Mouse (Mus musculus): ENCODE results near the gene Msl1. TPM values are rescaled to one million over a fixed set of nuclear protein-coding genes. Genes with fewer than 3 reads are reported as not detected.
"Not testable (repeated sequence)": the region's sequence is repeated elsewhere in the genome, so short reads cannot be mapped to it uniquely, and the experiment has no call there.

Msl1 gene
- total and polyA plus RNA-seq, 3 experiments: 63.2 to 98.0 (median 80.9) TPM

DNA sequence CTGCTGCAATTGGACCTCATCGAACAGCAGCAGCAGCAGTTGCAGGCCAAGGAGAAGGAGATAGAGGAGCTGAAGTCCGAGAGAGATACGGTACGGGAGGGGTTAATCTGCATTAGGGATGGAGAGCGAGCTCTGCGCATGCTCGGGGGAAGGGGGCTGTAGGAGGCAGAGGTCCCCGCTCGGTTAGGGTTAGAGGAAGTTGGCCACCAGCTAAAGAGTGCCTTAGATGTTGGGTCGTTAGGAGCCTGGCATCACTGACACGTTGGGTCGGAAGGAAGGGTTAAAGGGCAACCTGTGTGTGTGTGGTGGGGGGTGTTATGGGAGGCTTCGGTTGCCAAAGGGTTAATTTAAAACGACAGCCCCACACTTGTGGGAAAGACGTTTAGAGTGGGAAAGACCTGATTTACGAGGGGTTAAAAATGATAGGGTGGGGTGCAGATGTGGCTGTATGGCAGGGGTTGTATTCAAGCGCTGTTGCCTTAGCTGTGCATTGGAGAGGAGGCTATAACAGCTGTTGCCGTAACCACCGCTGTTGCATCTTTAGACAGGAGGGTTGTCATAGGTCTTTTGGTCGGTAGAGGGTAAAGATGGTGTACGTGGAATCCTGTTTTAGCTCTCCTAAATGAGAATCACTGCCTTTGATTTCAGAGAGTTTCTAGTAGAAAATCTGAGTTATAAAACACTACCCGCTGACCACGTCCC is 1.4 kb downstream of the Msl1 start:
- peak; percentile 76 for DNase-seq

DNA sequence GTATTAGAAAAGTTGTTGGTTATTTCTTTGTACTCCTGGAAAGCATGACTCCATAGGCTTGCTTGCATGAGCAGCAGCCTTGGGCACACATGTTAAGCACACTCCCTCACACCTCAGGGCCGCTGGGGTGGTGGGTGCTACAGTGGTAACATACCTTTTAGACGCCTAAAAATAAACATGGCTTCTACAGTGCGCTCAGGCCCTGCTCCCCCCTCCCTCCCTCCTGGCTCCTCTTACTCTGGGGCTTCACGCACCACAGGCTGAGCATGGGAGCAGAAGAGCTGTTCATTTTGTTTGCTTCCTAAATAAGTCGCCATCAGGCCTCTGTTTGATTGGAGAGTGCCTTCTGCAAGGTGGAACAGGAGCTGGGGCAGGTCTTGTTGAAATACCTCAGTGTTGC is 2.0 kb downstream of the Msl1 start:
- DNase-seq: peak; percentile 48

DNA sequence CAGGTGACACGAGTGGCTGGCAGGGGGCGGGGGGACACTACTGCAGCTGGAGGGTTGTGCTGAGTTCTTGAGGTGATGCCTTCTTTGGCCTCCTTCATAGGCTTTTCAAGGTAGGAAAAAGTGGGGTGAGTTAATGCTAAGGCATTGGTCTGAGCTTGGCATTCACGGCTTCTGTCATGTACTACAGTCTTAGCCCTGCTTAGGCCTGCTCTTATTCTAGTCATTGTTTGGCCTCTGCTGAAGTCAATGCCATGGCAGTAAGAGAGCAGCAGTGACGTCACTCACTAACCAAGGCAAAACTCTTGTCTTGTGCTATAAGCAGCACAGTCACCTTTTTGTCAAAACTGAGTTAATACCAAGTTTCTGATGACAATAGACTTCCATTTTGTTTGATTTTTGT is 2.6 kb downstream of the Msl1 start:
- DNase-seq: peak; percentile 65

DNA sequence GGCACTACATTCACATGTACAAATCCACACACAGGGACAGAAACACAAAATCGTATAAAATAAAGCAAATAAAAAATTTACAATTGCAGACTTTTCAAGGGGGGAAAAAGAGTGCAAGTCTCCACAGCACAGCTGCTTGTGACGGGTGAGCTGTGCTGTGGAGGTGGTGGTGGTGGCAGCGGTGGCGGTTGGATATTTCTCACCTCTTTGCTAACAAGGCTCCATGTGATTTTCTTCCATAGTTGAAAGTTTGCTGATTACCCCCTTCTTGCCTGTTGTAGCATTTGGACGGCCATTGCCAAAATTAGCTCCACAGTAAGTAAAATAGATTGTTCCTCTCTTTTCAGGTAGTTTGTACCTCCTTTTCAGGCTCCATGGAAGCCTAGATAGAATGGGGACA is 9.3 kb downstream of the Msl1 start, which contains the start of gene Casc3:
Casc3 (plus strand) TSS at position 301 of the 400 bp plus-strand sequence.
- DNase-seq: peak; percentile 1

DNA sequence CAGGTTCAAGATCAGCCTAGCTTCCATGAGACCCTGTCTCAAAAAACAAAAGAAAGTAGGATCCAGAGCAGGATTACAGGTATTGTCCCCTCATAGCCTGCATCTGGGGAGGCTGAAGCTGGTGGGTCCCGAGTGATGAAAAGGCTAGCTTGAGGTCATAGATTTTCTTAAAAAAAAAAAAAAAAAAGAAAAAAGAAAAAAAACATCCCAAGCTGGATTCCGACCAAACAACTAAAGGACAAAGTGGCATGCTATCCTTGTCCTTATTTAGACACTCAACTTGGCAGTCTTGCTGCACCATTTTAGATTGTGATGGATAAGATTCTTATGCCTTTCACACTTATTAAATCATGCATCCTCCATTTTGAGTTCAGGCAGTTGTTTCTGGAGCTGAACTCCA is 13.1 kb downstream of the Msl1 start:
- no peak for DNase-seq

DNA sequence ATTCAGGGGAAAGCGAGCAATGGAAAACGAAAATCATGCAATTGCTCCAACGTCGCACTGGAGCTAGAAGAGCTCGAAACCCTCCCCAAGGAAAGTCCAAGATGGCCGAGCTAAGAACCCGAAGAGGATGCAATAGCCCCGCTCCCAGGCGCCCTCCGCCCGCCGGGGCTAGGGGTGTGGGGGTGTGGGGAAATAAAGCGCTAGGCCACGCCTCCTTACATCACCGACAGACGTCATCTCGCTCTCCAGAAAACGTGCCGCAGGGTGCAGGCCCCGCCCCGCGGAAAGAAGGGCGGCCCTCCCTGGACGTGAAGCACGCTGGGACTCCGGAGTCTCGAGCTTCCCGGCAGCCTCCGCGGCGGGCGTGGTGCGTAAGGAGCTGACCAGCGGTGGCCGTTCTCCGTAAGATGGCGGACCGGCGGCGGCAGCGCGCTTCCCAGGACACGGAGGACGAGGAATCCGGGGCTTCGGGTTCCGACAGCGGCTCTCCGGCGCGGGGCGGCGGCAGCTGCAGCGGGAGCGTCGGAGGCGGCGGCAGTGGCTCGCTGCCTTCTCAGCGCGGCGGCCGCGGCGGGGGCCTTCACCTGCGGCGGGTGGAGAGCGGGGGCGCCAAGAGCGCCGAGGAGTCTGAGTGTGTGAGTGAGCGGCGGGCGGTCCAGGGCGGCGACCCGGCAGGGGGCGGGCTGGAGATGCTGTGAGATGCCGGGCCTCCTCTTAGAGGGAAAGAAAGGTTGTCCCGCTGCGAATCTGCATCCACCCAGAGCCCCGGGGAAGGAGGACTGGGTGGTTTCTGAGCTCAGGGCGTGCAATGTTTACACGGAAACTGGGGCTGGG is 14.4 kb downstream of the Msl1 start:
- DNase-seq: peak; percentile 99

DNA sequence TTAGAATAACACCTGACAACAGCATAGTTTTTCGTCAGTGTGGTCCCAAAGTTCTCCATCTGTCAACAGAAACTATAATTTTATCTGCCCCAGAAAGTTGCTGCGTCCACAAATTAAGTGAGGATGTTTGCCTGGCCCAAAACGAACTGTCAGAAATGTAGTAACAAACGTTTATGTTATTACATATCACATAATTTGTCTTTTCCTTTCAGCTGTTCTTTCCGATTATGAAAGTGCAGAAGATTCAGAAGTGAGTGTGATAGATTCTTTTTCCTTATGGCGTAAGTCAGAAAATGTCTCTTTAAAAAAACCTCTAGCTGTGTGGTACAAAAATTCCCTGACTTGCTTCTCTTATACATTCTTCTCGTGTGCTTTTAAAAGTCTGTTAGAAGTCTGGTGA is 15.4 kb downstream of the Msl1 start:
- no peak for DNase-seq

DNA sequence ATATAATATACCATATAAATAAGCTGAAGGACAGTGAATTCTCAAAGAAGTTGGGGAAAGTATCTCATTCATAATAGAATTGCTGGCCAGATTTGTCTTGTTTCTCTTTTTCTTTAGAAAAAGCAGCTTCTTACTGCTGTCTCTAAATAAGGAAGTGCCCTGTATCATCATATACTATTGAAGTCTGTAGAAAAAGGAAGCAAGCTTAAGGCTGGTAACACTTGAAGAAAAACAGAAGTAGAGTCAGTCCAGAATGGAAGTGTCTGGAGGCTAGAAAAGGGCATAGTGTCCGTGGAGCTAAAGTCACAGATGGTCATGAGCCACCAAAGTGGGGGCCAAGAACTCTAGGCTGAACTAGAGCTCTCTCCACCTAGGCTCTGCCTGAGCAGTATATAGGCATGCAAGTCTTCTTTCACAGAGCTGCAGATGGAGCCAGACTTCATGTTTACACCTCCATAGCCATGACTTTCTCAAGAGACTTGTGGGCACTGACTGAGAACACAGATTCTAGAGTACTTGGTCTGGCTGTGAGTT is 21.5 kb downstream of the Msl1 start:
- no peak for DNase-seq

DNA sequence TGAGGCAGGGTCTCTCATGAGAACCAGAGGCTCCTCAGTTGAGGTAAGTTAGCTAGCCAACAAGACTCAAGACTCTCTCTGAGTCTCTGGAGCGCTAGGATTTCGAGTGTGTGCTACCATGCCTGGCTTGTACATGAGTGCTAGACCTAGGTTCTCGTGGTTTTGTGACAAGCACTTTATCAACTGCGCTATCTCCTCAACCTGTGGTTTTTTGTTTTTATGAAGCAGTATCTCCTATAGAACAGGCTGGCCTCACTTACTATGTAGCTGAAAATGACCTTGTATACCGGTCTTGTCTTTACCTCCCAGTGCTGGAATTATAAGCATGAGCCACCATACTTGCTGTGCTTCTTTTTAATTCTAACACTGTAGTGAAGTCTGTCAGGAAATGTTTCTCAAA is 25.7 kb downstream of the Msl1 start:
- DNase-seq: no peak

DNA sequence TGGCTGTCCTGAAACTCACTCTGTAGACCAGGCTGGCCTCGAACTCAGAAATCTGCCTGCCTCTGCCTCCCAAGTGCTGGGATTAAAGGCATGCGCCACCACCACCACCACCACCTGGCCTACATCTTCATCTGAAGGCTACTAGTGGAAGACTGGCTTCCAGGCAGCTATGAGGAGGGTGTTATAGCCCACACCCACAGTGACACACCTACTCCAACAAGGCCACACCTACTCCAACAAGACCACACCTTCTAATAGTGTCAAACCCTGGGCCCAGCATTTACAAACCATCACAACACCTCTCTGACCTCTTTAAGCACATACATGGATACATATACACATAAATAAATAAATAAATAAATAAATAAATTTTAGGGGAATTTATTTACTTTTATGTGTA is 30.8 kb downstream of the Msl1 start:
- DNase-seq: not testable (repeated sequence)

DNA sequence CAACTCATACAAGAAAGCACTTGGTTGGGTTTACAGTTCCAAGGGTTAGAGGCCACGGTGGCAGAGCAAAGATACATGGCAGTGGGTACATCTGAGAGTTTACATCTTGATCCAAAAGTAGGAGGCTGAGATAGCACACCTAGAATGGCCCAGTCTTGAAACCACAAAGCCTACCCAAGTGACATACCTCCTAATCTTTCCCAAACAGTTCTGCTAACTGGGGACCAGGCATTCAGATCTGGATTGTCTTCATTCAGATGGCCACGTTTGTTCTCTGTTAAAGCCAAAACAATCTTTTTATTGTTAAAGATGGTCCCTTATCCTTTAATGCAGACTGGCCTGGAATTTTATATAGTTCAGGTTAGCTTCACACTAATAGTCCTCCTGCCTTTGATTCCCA is 32.6 kb downstream of the Msl1 start:
- DNase-seq: no peak

DNA sequence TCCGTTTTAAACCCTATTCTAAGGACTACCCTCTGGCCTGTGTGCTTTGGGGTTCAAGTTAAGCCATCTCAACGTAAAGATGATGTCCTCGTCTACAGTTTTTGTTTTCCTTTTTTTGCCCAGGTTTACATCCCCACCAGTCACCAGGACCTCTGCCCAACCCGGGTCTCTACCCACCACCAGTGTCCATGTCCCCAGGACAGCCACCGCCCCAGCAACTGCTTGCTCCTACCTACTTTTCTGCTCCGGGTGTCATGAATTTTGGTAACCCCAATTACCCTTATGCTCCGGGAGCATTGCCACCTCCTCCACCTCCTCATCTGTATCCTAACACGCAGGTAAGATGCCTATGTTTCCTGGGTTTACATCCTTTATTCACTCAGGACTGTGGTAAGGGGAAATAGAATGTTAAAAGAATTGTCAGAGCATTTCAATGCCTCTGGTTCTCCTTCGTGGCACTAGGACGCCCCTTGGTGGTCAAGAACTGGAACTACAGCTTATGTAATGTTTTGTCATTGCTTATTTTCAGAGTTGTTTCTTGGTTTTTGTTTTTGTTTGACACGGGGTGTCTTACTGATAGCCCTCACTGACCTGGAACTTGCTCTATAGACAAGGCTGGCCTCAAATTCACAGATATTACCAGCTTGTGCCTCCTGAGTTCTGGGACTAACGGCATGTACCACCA is 33.9 kb downstream of the Msl1 start:
- DNase-seq: no peak

DNA sequence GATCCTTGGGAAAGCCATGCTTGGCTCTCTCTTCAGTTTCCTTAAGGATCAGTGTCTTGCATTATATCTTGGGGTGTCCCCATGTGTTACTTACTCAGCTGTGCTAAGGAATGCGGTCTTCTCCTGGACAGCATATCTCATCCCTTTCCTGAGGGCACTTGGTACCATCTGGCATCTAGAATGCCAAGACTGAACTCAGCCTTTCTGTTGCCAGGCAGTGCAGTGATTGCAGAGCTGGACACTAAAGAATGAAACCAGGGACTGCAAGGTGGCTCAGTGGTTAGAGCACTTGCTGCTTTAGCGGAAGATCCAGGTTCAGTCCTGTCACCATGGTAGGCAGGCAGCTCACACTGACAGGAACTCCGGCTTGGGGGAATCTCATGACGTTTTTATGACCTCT is 34.6 kb downstream of the Msl1 start:
- no peak for DNase-seq

DNA sequence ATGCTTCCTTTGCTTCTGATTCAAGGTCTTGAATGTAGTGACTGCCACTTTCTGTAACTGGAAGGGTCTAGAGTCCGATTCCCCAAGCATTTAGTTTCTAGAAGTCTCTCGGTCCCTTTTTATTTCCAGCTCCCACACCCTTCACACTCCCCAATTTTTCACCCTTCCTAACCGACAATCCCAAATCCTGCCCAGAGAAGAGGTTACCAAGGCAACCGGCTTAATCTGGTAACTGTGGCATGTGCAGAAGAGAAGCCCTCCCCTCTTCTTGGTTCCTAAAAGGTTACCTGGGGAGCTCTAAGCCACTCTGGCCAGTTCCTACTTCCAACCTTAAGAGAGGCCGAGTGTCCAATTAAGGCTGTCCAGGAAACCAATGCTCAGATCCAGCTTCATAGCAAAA is 40.0 kb downstream of the Msl1 start:
- DNase-seq: no peak

DNA sequence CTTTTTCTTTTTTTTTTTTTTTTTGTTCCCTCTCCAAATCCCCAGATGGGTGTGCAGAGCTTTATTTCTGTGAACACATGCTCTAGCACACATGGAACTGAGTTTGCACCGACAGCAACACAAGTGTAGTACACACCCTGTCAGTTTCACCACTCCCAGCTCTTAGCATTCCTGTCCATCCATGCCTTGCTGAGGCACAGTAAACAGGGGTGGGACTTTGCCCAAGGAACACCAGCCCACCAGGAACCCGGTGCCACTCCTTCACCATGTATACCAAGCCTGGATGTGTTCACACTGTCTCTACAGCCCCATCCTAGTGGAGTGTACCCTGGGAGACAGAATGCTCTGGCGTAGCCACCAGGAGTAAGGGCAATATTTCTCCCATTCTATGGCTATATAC is 40.4 kb downstream of the Msl1 start:
- DNase-seq: no peak

DNA sequence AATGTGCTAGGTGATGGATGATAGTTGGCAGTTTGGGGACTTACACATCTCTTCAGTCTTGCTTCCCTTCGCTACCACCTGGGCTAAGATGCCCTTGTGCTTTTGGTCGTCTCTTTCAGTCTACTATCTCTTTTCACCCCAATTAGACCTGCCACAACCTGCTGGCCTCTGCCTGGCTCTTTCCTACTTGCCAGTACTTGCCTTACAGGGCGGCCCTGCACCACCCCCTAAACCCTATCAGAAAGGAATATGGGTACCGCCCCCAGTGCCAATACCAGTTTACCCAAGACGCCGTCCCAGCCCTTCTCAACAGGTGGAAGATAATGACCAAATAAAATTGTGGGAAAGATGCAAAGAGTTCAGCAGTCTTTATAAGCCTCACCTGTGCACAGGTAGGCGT is 40.8 kb downstream of the Msl1 start:
- DNase-seq: no peak

DNA sequence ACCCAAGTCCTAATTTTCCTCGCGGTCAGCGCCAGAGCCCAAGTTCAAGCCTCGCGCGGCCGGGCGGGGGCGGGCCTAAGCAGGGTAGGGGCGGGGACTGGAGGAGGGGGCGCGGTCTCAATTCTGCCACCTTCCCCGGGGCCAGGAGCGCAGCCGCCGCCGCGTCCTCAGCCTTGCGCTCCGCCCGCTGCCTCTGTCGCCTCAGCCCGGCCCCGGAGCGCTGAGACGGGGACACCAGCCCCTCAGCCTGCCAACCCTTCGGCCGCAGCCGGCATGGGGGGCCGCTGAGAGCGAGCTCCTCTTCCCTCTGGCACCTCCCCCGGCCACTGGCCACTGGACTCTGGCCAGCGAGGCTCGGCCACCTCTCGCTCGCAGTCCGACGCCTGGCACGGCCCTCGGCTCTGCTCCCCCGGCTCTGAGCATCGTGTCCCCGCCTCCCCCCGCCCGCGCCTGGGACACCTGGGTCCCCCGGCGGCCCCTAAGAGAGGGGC is 41.4 kb downstream of the Msl1 start, which contains the start of gene Rapgefl1:
Rapgefl1 (plus strand) TSS at position 135 of the 491 bp plus-strand sequence.
- DNase-seq: peak; percentile 92

DNA sequence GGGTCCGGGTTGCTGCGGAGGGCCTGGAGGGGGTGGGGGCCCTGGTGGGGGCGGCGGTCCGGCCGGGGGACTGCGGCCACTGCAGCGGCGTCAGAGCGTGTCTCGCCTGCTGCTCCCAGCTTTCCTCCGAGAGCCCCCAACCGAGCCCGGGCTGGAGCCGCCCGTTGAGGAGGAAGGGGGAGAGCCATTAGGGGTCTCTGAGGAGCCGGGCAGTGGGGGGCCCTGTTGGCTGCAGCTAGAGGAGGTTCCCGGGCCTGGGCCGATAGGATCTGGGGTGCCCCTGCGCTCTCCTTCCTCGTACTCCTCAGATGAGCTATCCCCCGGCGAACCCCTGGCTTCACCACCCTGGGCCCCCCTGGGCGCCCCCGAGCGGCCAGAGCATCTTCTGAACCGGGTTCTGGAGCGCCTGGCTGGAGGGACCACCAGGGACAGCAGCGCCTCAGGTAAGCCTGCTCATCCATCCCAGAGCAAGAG is 42.0 kb downstream of the Msl1 start:
- DNase-seq: no peak

DNA sequence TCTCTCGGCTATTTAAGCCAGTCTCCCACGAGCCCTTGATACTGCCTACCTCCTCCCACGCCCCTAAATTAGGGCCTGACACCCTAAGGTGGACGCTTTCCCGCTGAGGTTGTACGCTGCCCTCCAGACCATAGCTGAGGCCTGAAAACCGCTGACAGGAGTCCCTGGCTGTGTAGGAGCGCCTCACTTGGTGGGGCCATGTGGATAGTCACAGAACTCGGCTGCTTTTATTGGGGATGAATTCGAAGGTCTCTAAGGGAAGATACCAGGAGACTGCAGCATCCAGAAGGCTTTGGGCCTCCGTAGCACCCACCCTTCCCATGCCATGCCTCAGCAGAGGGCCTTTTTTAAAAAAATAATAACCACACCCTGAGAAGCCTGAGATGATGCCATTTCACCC is 42.6 kb downstream of the Msl1 start:
- DNase-seq: no peak

DNA sequence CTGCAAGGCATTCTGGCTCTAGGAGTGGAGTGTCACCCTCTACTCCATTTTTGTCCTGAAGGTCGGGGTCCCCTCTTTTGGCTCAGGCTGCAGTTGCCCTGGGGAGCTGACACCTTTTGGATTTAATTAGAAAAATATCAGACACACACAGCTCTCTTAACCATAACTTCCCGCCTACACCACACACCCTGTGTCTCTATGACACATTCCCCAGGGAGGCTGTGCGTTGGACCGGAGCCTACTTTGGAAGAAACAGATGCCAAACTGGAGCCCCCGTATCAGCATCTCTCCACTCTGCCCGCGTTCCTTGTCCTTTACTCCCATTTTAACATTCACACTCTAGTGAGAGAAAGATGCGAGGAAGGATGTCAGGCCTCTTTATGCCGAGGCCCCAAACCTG is 43.2 kb downstream of the Msl1 start:
- DNase-seq: no peak

DNA sequence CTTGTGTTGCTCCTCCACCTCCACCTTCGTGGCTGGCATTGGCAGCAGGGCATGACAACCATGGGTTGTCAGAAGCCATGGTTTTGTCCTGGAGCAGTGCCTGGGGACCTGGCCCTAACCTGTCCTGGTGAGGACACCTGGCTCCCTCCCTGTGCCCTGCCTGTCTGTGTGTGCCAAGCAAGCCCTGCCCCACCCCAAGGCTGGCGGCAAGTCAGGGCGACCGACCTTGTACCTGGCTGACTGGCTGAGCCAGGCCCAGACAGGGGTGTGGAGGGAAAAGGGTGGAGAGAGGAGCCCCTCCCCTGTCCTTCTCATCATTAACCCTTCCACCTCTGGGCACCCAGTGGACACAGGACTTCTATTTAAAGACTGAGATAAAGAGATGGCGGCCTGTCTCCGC is 44.1 kb downstream of the Msl1 start:
- no peak for DNase-seq

DNA sequence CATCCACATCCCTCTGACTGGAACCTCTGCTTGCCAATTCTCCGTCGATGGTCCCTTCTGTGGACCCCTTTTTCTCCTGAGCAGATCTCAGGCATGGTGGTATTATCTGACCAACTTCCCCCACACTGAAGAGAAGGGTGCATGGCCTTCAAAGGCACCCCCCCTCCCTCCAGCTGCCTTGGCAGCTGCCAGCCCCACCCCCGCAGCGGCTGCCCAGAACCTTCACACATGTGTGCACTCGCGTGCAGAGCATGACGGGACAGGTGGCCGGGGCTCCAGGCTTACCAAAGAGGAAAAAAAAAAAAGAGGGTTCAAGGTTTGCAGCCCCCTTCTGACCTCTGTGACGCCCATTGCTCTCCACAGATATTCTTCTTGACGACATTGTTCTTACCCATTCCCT is 44.6 kb downstream of the Msl1 start:
- no peak for DNase-seq

Measured in adrenal gland, adult 2 months (tissue).